Mouse (Mus musculus) leukemia stem cell, adult 10-12 weeks (primary cell): Measurements from ENCODE around the gene Clec1a. TPM values are rescaled to one million over a fixed set of nuclear protein-coding genes. Genes with fewer than 3 reads are reported as not detected.

Source experiments
- polyA plus RNA-seq: library from polyadenylated mRNA; stranded (reverse); fragments of >175 nt; gene quantifications from 2 replicates; pipeline ENCODE4 v1.2.3, GENCODE M21; 2012; ENCODE audit warnings: low replicate concordance

Clec1a gene
- 0.09 TPM in 1 of 2 replicates, not detected in the other for polyA plus RNA-seq

GRCm38 (mm10) chr6:129451411-129452039 lies at the start of gene Clec1a:
Gene Clec1a, minus strand, starts transcription at chr6:129452000.

GRCm38 (mm10) chr6:129408562-129408961 lies 43.2 kb downstream of the Clec1a start, which contains the start of gene Clec9a:
Gene Clec9a, plus strand, starts transcription at chr6:129408862.

GRCm38 (mm10) chr6:129396997-129397396 lies 54.8 kb downstream of the Clec1a start, which contains the start of gene Clec1b:
Gene Clec1b, plus strand, starts transcription at chr6:129397297.

GRCm38 (mm10) chr6:129385774-129386173 lies 66.0 kb downstream of the Clec1a start, which contains the start of gene Clec12b:
Gene Clec12b, minus strand, starts transcription at chr6:129385874.

Other genes with a start within 250 kb of the Clec1a start
- 0.64 and 0.90 TPM in 2 replicates for gene Cd69, start 176.6 kb downstream of the Clec1a start, polyA plus RNA-seq
- not detected in 2 replicates for gene 4922502D21Rik, start 120.2 kb downstream of the Clec1a start, polyA plus RNA-seq
- gene Clec12a, start 109.3 kb downstream of the Clec1a start, polyA plus RNA-seq, result 0.56 TPM in 1 of 2 replicates, not detected in the other
- gene Clec12b, start 66.1 kb downstream of the Clec1a start, polyA plus RNA-seq, result not detected in 2 replicates
- gene Clec1b, start 54.7 kb downstream of the Clec1a start, polyA plus RNA-seq, result 0.27 TPM in 1 of 2 replicates, not detected in the other
- 0.32 TPM in 1 of 2 replicates, not detected in the other for gene Clec9a, start 43.1 kb downstream of the Clec1a start, polyA plus RNA-seq
- 0.05 TPM in 1 of 2 replicates, not detected in the other for gene Olr1, start 55.2 kb upstream of the Clec1a start, polyA plus RNA-seq
- not detected in 2 replicates for gene Tmem52b, start 60.6 kb upstream of the Clec1a start, polyA plus RNA-seq
- 26.4 and 34.8 TPM in 2 replicates for gene Gabarapl1, start 81.2 kb upstream of the Clec1a start, polyA plus RNA-seq
- 0.14 and 0.34 TPM in 2 replicates for gene Klre1, start 125.9 kb upstream of the Clec1a start, polyA plus RNA-seq
- gene Klrd1, start 139.8 kb upstream of the Clec1a start, polyA plus RNA-seq, result 0.39 TPM in 1 of 2 replicates, not detected in the other
- 0.25 and 0.89 TPM in 2 replicates for gene Klrk1, start 171.9 kb upstream of the Clec1a start, polyA plus RNA-seq
- gene Klrc3, start 191.3 kb upstream of the Clec1a start, polyA plus RNA-seq, result not detected in 2 replicates
- not detected in 2 replicates for gene Klrc2, start 208.7 kb upstream of the Clec1a start, polyA plus RNA-seq
- gene Klrc1, start 227.0 kb upstream of the Clec1a start, polyA plus RNA-seq, result 0.23 and 0.90 TPM in 2 replicates